Mouse (Mus musculus) G1E (cell line): Measurements from ENCODE around the gene Slc6a1. TPM values are rescaled to one million over a fixed set of nuclear protein-coding genes. Genes with fewer than 3 reads are reported as not detected.

ENCODE experiments used
- ATAC-seq: 2 replicates; pipeline ENCODE4 v1.8.0; 2016; ENCODE audit warnings: mild to moderate bottlenecking; ENCODE audit not compliant: insufficient number of reproducible peaks, poor library complexity, low FRiP score, severe bottlenecking; ENCODE audit errors: extremely low read depth
- DNase-seq: peaks from one replicate; pipeline ENCODE4 v3.0.0; 2012; ENCODE audit warnings: low spot score
- H3K27me3 ChIP-seq: 2 replicates; pipeline ENCODE4 v1.6.1; 2012; ENCODE audit warnings: mild to moderate bottlenecking, low read length, inconsistent platforms; ENCODE audit not compliant: insufficient read depth
- H3K36me3 ChIP-seq: replicated peaks from 2 replicates; pipeline ENCODE3; 2012; ENCODE audit warnings: mild to moderate bottlenecking, inconsistent platforms
- H3K4me1 ChIP-seq: 2 replicates; pipeline ENCODE4 v1.6.1; 2012; ENCODE audit warnings: low read depth, low read length, inconsistent platforms, mixed read lengths; ENCODE audit not compliant: insufficient read depth
- H3K4me3 ChIP-seq: 2 replicates; pipeline ENCODE4 v1.5.1; 2012; ENCODE audit warnings: low read depth, mild to moderate bottlenecking, inconsistent platforms, low read length, moderate library complexity, mixed read lengths
- H3K9me3 ChIP-seq: replicated peaks from 2 replicates; pipeline ENCODE4 v1.6.1; 2012; ENCODE audit warnings: inconsistent platforms
- CTCF ChIP-seq: IDR thresholded peaks from 2 replicates; pipeline ENCODE4 v1.5.1; 2012; ENCODE audit warnings: low read depth, low read length, inconsistent platforms, mixed read lengths
- GATA1 ChIP-seq: IDR thresholded peaks from 2 replicates; pipeline ENCODE4 v1.6.1; 2012; ENCODE audit warnings: borderline replicate concordance, low read length, inconsistent platforms, mixed read lengths
- GATA2 ChIP-seq: IDR thresholded peaks from 2 replicates; pipeline ENCODE4 v1.6.1; 2012; ENCODE audit warnings: low read depth, low read length, inconsistent platforms, borderline replicate concordance
- POLR2AphosphoS5 ChIP-seq: IDR thresholded peaks from 2 replicates; pipeline ENCODE4 v1.6.1; 2012; ENCODE audit warnings: low read depth, low read length, inconsistent platforms; ENCODE audit not compliant: insufficient replicate concordance
- TAL1 ChIP-seq: conservative IDR thresholded peaks from 2 replicates; pipeline ENCODE4 v1.6.1; 2012; ENCODE audit warnings: low read depth, low read length, inconsistent platforms, mixed read lengths
- polyA plus RNA-seq: library from polyadenylated mRNA; stranded (reverse); fragments of >175 nt; gene quantifications from 2 replicates; pipeline ENCODE4 v1.2.3, GENCODE M21; 2012
- total RNA-seq, 2 experiments: library from RNA; stranded (forward) in 1 of 2; stranded (reverse) in 1 of 2; fragments of 200-1000 nt in 1 of 2; fragments of >200 nt in 1 of 2; fragmentation: Nextera tagmentation in 1 of 2; gene quantifications; 2 replicates each; pipeline ENCODE4 v1.2.3; 2014 to 2017

Gene Slc6a1
- total and polyA plus RNA-seq, 3 experiments = 0.27 TPM; not detected in 2

- H3K27me3 ChIP-seq = no peaks in the 10 kb centered on the region; the same call in 1 of the 2 replicates
- no peak for DNase-seq
Observed at GRCm38 (mm10) chr6:114295086-114295485, 12.7 kb downstream of the Slc6a1 start.

GRCm38 (mm10) chr6:114297260-114298002 is 15.0 kb downstream of the Slc6a1 start:
- Histone ChIP-seq H3K4me3 (no peak overlapping the region), H3K4me1 (no peaks in the 10 kb centered on the region), H3K9me3 (peaks cover 94% of the 10 kb centered on the region), H3K27me3 (peaks cover 2% of the 10 kb centered on the region; the same call in 1 of the 2 replicates), H3K36me3 (no peaks in the 10 kb centered on the region)
- no peak for TF ChIP-seq POLR2AphosphoS5
- TF ChIP-seq GATA1 = no peak
- TF ChIP-seq GATA2 = no peak
- no peak for TF ChIP-seq TAL1
- no peak for TF ChIP-seq CTCF
- ATAC-seq = no peak
- DNase-seq = no peak

More at GRCm38 (mm10) chr6:114295086-114295485, 12.7 kb downstream of the Slc6a1 start:
- Histone ChIP-seq H3K9me3 (peaks cover 96% of the 10 kb centered on the region), H3K36me3 (no peaks in the 10 kb centered on the region), H3K4me3 (no peak overlapping the region), H3K4me1 (no peaks in the 10 kb centered on the region)
- TF ChIP-seq GATA1 (no peak), POLR2AphosphoS5 (no peak), GATA2 (no peak), CTCF (no peak), TAL1 (no peak)
- ATAC-seq = no peak

GRCm38 (mm10) chr6:114299699-114300098 is 17.3 kb downstream of the Slc6a1 start:
- Histone ChIP-seq H3K4me3 (no peak overlapping the region), H3K36me3 (no peaks in the 10 kb centered on the region), H3K27me3 (peaks cover 2% of the 10 kb centered on the region; the same call in 1 of the 2 replicates), H3K9me3 (peaks cover 97% of the 10 kb centered on the region), H3K4me1 (no peaks in the 10 kb centered on the region)
- TF ChIP-seq TAL1 = no peak
- no peak for TF ChIP-seq CTCF
- no peak for TF ChIP-seq POLR2AphosphoS5
- no peak for TF ChIP-seq GATA2
- no peak for TF ChIP-seq GATA1
- DNase-seq (no peak), ATAC-seq (no peak)

- no peaks in the 10 kb centered on the region for H3K4me1 ChIP-seq
- peaks cover 97% of the 10 kb centered on the region for H3K9me3 ChIP-seq
- H3K36me3 ChIP-seq = no peaks in the 10 kb centered on the region
- H3K27me3 ChIP-seq = peaks cover 2% of the 10 kb centered on the region; the same call in 1 of the 2 replicates
- no peak for TF ChIP-seq POLR2AphosphoS5
- no peak for TF ChIP-seq TAL1
- TF ChIP-seq GATA1 = no peak
- TF ChIP-seq GATA2 = no peak
- TF ChIP-seq CTCF = no peak
- H3K4me3 ChIP-seq = no peak overlapping the region; the same call in 1 of the 2 replicates
- DNase-seq (no peak), ATAC-seq (no peak)
Observed at GRCm38 (mm10) chr6:114300737-114301136, 18.3 kb downstream of the Slc6a1 start.

- Histone ChIP-seq H3K36me3 (no peaks in the 10 kb centered on the region), H3K4me1 (no peaks in the 10 kb centered on the region), H3K9me3 (peaks cover 94% of the 10 kb centered on the region), H3K27me3 (peaks cover 2% of the 10 kb centered on the region; the same call in 1 of the 2 replicates), H3K4me3 (no peak overlapping the region)
- ATAC-seq (no peak), DNase-seq (no peak)
- TF ChIP-seq GATA2 (no peak), TAL1 (no peak), CTCF (no peak), GATA1 (no peak), POLR2AphosphoS5 (no peak)
Observed at GRCm38 (mm10) chr6:114304668-114305067, 22.2 kb downstream of the Slc6a1 start.

- no peak for TF ChIP-seq GATA1
- TF ChIP-seq GATA2 = no peak
- no peak for TF ChIP-seq CTCF
- no peak for TF ChIP-seq TAL1
- TF ChIP-seq POLR2AphosphoS5 = no peak
- no peak for ATAC-seq
- no peak overlapping the region for H3K4me3 ChIP-seq
- no peaks in the 10 kb centered on the region for H3K4me1 ChIP-seq
- no peaks in the 10 kb centered on the region for H3K27me3 ChIP-seq
- H3K36me3 ChIP-seq = no peaks in the 10 kb centered on the region
- no peak for DNase-seq
- H3K9me3 ChIP-seq = peaks cover 77% of the 10 kb centered on the region
Observed at GRCm38 (mm10) chr6:114320511-114320910, 38.1 kb downstream of the Slc6a1 start.
